Mouse (Mus musculus) G1E (cell line): ENCODE results near the gene Uts2r.

Experiments used
- CTCF ChIP-seq: IDR thresholded peaks from 2 replicates; pipeline ENCODE4 v1.5.1; 2012; ENCODE audit warnings: low read depth, low read length, inconsistent platforms, mixed read lengths
- GATA1 ChIP-seq: IDR thresholded peaks from 2 replicates; pipeline ENCODE4 v1.6.1; 2012; ENCODE audit warnings: borderline replicate concordance, low read length, inconsistent platforms, mixed read lengths
- GATA2 ChIP-seq: IDR thresholded peaks from 2 replicates; pipeline ENCODE4 v1.6.1; 2012; ENCODE audit warnings: low read depth, low read length, inconsistent platforms, borderline replicate concordance
- POLR2AphosphoS5 ChIP-seq: IDR thresholded peaks from 2 replicates; pipeline ENCODE4 v1.6.1; 2012; ENCODE audit warnings: low read depth, low read length, inconsistent platforms; ENCODE audit not compliant: insufficient replicate concordance
- TAL1 ChIP-seq: conservative IDR thresholded peaks from 2 replicates; pipeline ENCODE4 v1.6.1; 2012; ENCODE audit warnings: low read depth, low read length, inconsistent platforms, mixed read lengths

DNA sequence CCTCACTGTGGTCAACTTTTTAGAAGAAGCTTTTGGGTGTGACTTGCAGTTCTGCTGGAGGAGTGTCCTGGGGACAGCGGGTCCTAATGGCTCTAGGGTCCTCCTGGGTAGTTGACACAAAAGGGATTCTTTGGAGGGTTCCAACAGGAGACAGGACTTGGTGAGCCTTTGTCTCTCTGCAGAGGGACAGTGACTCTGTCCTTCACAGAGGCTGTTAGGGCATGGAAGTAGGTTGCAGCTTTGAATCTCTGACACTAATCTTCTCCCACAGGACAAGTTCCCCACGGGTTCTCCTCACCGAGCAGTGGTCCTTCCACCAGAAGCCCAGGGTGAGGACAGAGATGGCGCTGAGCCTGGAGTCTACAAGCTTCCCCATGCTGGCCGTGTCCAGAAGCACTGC, at the start of gene Uts2r:
- no peak for TF ChIP-seq CTCF
- no peak for TF ChIP-seq POLR2AphosphoS5
- TF ChIP-seq GATA1, result no peak
- no peak for TF ChIP-seq TAL1
- no peak for TF ChIP-seq GATA2
